Mouse (Mus musculus): ENCODE results near the gene Enoph1.

The Enoph1 gene

GRCm38 (mm10) chr5:100039602-100040142 is at the start of gene Enoph1, which contains the start of gene Hnrnpdl:
Enoph1 (plus strand) TSS chr5:100039985.
Hnrnpdl (minus strand) TSS chr5:100039664.
- peak; percentile 94 for DNase-seq (ENCODE audit: low read depth)

DNA sequence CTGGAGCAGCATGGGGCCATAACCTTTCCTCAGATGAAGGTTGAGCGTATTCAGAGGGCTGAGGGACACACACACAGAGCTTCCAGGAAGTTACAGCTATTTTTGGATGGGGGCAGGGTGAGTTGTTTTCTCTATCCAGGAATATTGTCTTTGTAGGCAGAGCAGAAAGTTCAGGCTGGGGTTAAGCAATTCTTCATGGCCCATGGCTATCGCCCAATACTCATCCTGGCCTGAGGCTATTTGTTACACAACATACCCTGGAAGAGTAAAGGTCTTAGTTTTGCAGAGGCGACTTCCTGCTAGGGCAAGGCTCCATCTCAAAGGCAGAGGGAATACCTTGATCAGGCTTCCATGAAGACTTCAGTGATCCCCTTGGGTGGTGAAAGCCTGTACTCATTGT is 45.6 kb upstream of the Enoph1 start:
- DNase-seq (ENCODE audit: low read depth), result no peak

- DNase-seq (ENCODE audit: low read depth), result no peak
These were observed 45.1 kb upstream of the Enoph1 start for GRCm38 (mm10) chr5:99994680-99995079.

DNA sequence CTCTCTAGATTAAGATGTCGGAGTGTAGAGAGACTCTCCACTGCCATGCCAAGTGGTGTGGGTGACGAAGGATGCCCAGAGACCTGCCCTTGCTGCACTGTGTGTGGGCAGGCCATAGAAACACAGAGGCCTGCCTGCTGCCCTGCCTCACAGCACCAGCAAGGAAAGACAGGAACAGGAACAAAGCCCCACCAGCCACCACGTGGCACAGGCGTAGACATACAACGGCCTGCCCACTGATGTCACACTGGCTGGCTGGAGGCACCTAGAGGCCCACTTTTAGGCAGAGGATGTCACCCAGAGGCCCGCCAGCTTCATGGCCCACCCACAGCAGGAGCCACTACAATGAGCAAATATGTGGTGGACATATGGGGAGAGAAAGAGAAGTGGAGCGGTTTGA is 39.7 kb upstream of the Enoph1 start:
- DNase-seq (ENCODE audit: low read depth), result no peak

DNA sequence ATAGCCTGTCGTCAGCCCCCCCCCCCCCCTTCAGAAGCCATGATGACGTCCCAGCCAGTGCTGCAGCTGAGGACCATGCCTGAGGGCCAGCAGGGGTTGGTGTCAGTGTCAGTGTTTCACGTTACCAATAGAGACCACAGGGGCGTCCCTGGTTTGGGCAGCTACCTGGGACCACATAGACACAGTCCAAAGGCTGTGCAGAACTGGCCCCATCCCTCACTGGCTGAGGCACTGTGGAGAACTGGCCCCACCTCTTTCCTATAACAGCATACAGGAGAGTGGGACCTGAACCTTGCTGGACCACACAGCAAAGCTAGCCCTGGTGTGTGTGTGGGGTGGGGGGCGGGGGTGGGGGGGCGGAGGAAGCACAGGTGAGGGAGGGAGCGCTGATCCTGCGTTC is 39.3 kb upstream of the Enoph1 start:
- DNase-seq (ENCODE audit: low read depth), result no peak

DNA sequence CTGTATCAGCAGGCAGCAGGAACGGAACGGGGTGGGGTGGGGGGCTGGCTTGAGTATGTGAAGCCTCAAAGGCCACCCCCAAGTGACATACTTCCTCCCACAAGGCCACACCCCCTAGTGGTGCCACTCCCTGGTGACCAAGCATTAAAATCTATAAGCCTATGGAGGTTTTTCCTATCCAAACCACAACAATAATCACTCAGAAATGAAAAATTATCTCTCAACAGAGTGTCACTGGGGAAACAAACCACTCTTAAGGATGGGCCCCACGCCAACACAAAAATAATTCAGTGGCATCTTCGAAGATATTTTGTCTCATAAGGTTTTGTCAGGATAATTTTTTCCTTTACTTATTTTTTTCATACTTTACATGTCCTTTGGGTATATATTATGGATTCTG is 35.9 kb upstream of the Enoph1 start:
- peak; percentile 32 for DNase-seq (ENCODE audit: low read depth)

DNA sequence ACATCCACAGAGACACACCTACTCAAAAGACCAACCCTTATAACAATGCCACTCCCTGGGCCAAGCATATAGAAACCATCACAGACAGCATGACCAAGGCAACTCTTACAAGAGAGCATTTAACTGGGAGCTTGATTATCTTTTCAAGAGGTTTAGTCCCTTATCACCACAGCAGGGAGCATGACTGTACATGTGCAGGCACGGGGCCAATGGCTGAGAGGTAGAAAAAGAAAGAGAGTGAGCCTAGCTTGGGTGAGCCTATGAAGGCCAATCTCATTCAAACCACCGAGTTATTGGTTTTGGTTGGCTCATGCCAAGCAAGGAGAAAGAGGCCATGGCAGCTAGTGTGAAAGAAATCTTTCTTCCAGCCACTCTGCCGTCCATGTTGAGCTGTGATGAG is 34.4 kb upstream of the Enoph1 start:
- no peak for DNase-seq (ENCODE audit: low read depth)

DNA sequence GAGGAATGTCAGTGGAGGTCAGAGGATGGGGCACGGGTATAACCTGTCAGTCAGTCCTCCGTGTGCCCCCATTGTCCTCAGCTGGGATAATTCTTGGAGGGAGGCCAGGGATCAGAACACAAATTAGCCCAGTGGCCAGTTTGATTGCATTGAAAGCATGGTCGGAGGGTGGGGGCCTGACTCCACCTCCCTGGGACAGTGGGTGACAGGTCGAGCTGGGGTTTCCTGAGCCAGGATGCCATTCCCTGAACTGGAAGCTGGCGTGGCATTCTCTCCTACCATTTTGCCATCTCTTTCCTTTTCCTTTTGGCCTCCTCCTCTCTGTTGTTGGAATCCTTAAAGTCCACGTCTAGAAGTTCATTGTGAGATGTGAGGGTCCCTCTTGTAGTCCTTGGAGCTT is 33.9 kb upstream of the Enoph1 start:
- DNase-seq (ENCODE audit: low read depth), result no peak

- DNase-seq (ENCODE audit: low read depth), result no peak
These were observed 33.3 kb upstream of the Enoph1 start for GRCm38 (mm10) chr5:100006324-100007039.

- DNase-seq (ENCODE audit: low read depth), result peak; percentile 18
These were observed 32.8 kb upstream of the Enoph1 start for GRCm38 (mm10) chr5:100007040-100007375.

DNA sequence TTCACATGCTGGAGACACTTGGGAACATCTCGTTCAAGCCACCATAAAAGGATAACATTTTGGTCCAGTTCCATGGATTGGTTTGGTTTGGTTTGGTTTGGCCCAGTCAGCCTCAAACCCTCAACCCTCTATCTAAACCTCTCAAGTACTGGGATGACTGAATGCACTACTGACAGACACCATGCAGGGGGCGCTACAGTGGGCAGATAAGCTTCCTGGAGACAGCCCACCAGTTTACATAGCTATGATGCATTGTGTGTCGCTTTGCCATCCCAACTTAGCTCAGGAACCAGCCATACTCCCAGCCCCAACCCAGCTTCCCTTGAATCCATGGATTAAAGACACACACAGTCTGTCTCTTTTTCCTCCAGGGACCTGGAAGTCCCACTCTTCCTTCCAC is 31.3 kb upstream of the Enoph1 start:
- no peak for DNase-seq (ENCODE audit: low read depth)

GRCm38 (mm10) chr5:100012599-100012998 is 27.2 kb upstream of the Enoph1 start:
- no peak for DNase-seq (ENCODE audit: low read depth)

DNA sequence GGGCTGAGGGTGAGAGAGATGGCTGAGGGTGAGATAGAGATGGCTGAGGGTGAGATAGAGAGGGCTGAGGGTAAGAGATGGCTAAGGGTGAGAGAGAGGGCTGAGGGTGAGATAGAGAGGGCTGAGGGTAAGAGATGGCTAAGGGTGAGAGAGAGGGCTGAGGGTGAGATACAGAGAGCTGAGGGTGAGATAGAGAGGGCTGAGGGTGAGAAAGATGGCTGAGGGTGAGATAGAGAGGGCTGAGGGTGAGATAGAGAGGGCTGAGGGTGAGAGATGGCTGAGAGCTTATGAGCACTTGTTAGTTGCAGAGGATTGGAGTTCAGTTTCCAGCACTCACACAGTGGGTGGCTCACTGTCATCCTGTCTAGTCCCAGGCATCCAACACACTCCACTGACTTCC is 19.7 kb upstream of the Enoph1 start:
- DNase-seq (ENCODE audit: low read depth), result no peak

- DNase-seq (ENCODE audit: low read depth), result no peak
These were observed 15.4 kb upstream of the Enoph1 start for GRCm38 (mm10) chr5:100024403-100024802.

GRCm38 (mm10) chr5:100024868-100025267 is 14.9 kb upstream of the Enoph1 start:
- no peak for DNase-seq (ENCODE audit: low read depth)

- DNase-seq (ENCODE audit: low read depth), result no peak
These were observed 9.7 kb upstream of the Enoph1 start for GRCm38 (mm10) chr5:100030069-100030468.

DNA sequence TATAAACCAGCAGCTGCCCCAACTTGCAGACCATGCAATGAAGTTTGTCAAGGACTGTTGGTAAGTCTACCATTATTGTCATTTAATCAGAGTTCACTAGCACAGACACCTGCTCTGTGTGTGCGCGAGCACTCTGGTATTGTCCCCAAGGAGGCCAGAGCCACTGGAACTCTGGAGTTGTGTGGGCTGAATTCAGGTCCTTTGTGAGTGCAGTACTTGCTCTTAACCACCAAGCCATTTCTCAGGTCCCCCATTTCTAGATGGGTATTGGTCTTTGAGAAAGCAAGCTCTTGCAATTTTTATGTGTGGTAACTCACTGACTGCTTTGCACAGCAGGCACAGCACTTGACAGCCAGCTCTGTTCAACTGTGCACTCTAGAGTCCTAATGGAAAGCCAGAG is 7.7 kb upstream of the Enoph1 start:
- peak; percentile 40 for DNase-seq (ENCODE audit: low read depth)

DNA sequence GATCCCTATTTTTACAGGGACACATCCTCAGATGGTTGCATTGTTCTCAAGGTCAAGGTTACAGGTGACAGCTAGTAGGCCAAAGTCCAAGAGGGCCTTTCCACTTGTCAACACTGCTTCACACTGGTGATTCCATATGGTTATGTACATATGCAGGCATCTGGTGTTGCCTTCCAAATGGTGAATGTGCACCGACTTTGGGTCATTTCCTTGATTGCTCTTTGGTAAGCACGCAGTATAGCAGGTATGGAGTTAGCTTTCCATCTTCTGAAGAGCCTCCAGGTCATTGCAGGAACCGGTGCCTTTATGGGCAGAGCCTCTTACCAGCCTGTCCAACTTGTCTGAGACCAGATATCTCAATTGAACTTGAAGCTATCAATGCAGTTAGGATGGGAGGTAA is 7.1 kb upstream of the Enoph1 start:
- DNase-seq (ENCODE audit: low read depth), result no peak

- DNase-seq (ENCODE audit: low read depth), result no peak
These were observed 3.8 kb upstream of the Enoph1 start for GRCm38 (mm10) chr5:100035950-100036349.

- peak; percentile 47 for DNase-seq (ENCODE audit: low read depth)
These were observed 3.1 kb upstream of the Enoph1 start for GRCm38 (mm10) chr5:100036681-100037080.

DNA sequence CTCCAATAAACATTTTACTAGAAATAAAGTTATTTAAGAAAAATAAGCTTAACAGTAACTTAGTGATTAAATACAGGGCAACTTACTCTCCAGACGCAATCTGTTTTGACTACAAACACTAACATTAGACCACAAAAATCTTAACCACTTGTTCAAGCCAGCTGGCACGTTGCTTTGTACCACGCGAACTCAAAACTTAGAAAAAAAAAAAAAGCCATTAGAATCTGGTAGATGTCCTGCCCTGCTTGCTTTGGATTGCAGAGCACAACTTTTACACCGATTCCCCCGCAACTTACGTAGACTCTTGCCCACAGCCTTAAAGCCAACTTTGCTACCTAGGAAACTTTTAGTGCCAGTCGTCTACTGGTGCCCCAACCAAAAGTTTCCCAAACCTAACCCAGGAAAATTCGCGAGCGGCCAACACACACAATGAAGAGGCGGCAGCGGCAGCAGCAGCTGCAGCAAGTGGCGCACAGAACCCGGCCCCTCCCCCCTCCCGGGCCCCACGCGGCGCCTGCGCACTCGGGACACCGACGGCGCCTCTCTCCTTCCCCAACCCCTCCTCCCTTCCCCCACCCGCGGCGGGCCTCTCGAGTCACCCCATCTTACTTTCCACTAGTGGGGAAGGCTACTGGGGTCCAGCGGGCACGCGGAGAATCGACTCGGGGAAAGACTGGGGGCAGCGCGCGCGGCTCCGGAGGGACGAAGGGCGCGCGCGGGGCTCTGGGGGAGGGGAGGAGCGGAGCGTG is 1.6 kb upstream of the Enoph1 start:
- peak; percentile 77 for DNase-seq (ENCODE audit: low read depth)

DNA sequence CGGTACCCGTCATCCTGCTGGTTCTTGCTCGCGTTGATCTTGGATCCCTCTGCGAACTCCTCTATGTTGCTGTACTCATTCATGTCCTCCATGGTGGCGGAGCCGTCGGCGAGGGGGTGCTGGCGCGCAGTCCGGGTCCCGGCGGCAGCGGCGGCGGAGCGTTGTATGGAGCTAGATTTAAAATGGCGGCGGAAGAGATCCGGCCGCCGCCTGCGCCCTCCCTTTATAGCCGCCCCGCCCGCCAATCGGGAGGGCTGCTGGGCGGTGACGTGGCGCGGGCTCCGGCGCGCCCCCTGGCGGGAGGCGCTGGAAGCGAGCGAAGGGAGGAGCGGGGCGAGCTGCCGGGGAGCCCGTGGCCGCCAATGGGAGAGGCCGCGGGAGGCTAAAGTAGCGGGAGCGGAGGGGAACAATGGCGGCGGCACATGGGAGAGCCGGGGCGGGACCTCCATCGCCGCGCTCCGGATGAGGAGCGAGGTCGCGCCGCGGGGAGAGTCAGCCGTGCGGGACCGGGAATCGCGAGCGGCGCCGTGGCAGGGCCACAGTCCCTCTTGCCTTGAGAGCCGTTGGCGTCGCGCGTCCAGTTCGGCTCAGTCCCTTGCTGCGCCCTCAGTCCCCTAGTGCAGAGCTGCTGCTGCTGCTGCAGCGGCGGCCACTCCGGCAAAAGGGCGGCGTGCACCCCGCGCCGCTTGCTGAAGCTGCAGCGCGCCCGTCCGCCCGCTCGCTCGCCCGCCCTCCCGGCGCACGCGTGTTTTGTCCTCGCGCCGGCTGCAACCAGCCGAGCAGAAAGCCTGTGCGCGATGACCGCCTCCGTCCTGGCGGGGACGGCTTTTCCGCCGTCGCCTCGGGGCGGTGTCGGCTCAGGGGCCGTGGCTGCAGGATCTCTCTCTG is 827 bp upstream of the Enoph1 start:
- DNase-seq (ENCODE audit: low read depth), result peak; percentile 92
